Mouse (Mus musculus) midbrain, embryonic 15.5 days (tissue): Measurements from ENCODE around the gene Pdgfb. TPM values are rescaled to one million over a fixed set of nuclear protein-coding genes. Genes with fewer than 3 reads are reported as not detected.

Experiments
- ATAC-seq: fragments of 200-750 bp; cut with Nextera tagmentation; replicated peaks from 2 replicates; pipeline ENCODE4 v1.8.0; 2017; ENCODE audit warnings: moderate TSS enrichment
- H3K27ac ChIP-seq: fragments of 300-500 bp; sonication (generic); 2 replicates; pipeline ENCODE4 v1.5.1; 2015; ENCODE audit warnings: mild to moderate bottlenecking, inconsistent platforms
- H3K27me3 ChIP-seq: fragments of 300-500 bp; sonication (generic); replicated peaks from 2 replicates; pipeline ENCODE4 v1.6.1; 2015; ENCODE audit warnings: inconsistent platforms
- H3K36me3 ChIP-seq: fragments of 300-500 bp; sonication (generic); replicated peaks from 2 replicates; pipeline ENCODE4 v1.6.1; 2015; ENCODE audit warnings: inconsistent platforms
- H3K4me1 ChIP-seq: fragments of 300-500 bp; sonication (generic); 2 replicates; pipeline ENCODE4 v1.6.1; 2015; ENCODE audit warnings: inconsistent platforms
- H3K4me2 ChIP-seq: fragments of 300-500 bp; sonication (generic); 2 replicates; pipeline ENCODE4 v1.6.1; 2015; ENCODE audit warnings: inconsistent platforms, mild to moderate bottlenecking, moderate library complexity
- H3K4me3 ChIP-seq: fragments of 300-500 bp; sonication (generic); 2 replicates; pipeline ENCODE4 v1.5.1; 2015; ENCODE audit warnings: mild to moderate bottlenecking, inconsistent platforms
- H3K9ac ChIP-seq: fragments of 300-500 bp; sonication (generic); 2 replicates; pipeline ENCODE4 v1.6.1; 2015; ENCODE audit warnings: mild to moderate bottlenecking, inconsistent platforms
- H3K9me3 ChIP-seq: fragments of 300-500 bp; sonication (generic); 2 replicates; pipeline ENCODE4 v1.6.1; 2016; ENCODE audit warnings: inconsistent platforms
- WGBS: fragments of 180-500 bp; shearing (Covaris S2); methylation state at CpG from one replicate; pipeline ENCODE4 v1.1.7; 2015; ENCODE audit warnings: mixed read lengths; 5-methylcytosine and 5-hydroxymethylcytosine counted together
- polyA plus RNA-seq: library from polyadenylated mRNA; unstranded; fragments of >200 nt; fragmentation: Nextera tagmentation; extraction: Ambion mirVana; gene quantifications from 2 replicates; pipeline ENCODE4 v1.2.1, GENCODE M21; 2015

Pdgfb gene
- polyA plus RNA-seq, 1 experiment from 2014 or later, result 4.8 TPM

DNA sequence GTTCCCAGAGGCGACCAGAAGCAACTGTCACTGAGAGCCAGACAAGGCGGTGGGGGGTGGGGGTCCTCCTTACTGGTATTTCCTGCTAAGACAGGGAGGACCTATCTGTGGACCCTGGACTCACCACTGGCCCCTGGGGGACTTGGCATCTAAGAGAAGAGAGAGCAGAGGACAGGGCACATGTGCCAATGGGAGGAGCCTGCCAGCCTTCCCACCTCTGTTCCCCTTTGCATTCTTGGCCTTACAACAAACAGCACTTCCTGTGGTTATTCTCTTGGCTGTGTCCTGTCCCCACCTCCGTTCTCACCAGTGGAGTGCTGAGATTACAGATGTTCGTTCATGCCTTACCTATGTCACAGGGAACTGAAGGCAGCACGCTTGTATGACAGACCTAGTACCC, 14.1 kb upstream of the Pdgfb start:
- no peak overlapping the region for H3K4me3 ChIP-seq
- H3K9me3 ChIP-seq, result no peaks in the 10 kb centered on the region
- ATAC-seq, result no peak
- H3K27me3 ChIP-seq, result no peaks in the 10 kb centered on the region
- no peak overlapping the region for H3K9ac ChIP-seq
- H3K27ac ChIP-seq, result no peak overlapping the region
- peaks cover 15% of the 10 kb centered on the region for H3K4me1 ChIP-seq
- no peaks in the 10 kb centered on the region for H3K36me3 ChIP-seq
- 76% methylated on average over 5 of the region's 5 CpGs for WGBS
- H3K4me2 ChIP-seq, result no peak overlapping the region

DNA sequence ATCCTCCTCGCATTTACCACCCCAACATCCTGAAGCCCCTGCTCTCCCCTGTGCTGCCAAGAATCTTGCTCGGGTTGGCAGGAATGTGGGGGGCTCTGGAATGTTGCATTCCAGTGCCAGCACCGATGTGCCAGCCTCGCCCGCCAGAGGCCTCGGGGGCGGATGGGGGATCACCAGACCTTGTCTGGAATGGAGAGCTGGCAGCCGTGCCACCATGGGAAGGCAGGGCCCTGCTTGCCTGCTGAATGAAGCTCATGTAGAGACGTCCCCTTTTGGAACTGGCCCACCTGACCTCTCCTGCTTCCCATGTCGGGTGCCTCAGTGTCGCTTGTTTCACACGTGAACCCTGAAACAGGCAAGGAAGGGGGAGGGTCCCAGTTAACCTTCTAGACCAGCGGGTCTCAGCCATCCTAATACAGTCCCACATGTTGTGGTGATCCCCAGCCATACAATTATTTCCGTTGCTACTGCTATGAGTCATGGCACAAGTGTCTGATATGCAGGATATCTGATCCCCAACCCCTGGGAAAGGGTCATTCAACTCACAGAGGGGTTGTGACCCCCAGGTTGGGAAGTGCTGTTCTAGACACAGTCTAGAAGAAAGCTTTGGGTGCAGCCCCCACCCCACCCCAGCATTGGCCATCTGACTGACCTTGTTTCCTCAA, 12.0 kb upstream of the Pdgfb start:
- 80% methylated on average over 14 of the region's 14 CpGs for WGBS
- Histone ChIP-seq H3K9me3 (no peaks in the 10 kb centered on the region), H3K27me3 (no peaks in the 10 kb centered on the region), H3K27ac (no peak overlapping the region), H3K4me3 (no peak overlapping the region), H3K4me1 (peaks cover 15% of the 10 kb centered on the region), H3K4me2 (no peak overlapping the region), H3K9ac (no peak overlapping the region), H3K36me3 (no peaks in the 10 kb centered on the region)
- ATAC-seq, result no peak

DNA sequence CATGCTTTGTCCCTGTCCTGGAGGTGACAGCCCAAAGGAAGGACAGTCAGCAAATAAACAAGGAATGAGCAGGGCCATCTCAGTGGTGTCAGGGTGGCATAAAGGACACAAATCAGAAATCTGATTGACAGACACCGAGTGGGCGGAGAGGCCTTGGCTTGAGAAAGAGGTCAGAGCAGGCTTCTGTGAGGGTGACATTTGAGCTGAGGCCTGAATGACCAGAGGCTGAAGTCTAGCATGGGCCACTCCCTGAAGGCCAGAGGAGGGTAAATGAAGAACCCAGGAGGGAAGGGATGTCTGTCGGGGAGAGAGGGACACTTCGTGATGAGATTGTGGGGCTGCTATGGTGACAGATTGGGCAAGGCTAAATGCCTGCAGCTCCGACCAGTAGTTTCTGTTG, 11.3 kb upstream of the Pdgfb start:
- ATAC-seq, result no peak
- Histone ChIP-seq H3K36me3 (no peaks in the 10 kb centered on the region), H3K27ac (no peak overlapping the region), H3K9ac (no peak overlapping the region), H3K4me2 (no peak overlapping the region), H3K27me3 (no peaks in the 10 kb centered on the region), H3K4me3 (no peak overlapping the region), H3K4me1 (peaks cover 15% of the 10 kb centered on the region), H3K9me3 (no peaks in the 10 kb centered on the region)
- 78% methylated on average over 5 of the region's 5 CpGs for WGBS

DNA sequence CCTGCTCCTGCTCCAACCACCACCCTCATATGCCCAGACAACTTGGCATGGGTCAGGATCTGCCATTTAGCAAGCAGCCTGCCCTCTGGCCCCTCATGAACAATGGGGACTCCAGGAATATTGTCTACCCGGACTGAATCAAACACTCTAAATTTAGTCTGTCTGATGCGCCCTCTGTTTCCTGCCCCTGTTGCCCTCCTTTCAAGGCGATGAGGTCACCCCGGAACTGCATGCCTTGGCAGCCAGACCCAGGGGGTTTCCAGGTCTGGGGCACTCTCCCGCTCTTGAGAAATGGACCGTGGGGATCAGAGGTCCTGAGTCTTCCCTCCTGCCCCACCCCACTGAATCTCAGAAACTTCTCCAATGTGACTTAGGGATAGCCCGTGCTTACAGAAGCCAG, 10.8 kb upstream of the Pdgfb start:
- Histone ChIP-seq H3K9ac (no peak overlapping the region), H3K4me1 (peaks cover 15% of the 10 kb centered on the region), H3K27me3 (no peaks in the 10 kb centered on the region), H3K4me3 (no peak overlapping the region), H3K27ac (no peak overlapping the region), H3K4me2 (no peak overlapping the region), H3K36me3 (no peaks in the 10 kb centered on the region), H3K9me3 (no peaks in the 10 kb centered on the region)
- WGBS, result 62% methylated on average over 7 of the region's 7 CpGs
- no peak for ATAC-seq

DNA sequence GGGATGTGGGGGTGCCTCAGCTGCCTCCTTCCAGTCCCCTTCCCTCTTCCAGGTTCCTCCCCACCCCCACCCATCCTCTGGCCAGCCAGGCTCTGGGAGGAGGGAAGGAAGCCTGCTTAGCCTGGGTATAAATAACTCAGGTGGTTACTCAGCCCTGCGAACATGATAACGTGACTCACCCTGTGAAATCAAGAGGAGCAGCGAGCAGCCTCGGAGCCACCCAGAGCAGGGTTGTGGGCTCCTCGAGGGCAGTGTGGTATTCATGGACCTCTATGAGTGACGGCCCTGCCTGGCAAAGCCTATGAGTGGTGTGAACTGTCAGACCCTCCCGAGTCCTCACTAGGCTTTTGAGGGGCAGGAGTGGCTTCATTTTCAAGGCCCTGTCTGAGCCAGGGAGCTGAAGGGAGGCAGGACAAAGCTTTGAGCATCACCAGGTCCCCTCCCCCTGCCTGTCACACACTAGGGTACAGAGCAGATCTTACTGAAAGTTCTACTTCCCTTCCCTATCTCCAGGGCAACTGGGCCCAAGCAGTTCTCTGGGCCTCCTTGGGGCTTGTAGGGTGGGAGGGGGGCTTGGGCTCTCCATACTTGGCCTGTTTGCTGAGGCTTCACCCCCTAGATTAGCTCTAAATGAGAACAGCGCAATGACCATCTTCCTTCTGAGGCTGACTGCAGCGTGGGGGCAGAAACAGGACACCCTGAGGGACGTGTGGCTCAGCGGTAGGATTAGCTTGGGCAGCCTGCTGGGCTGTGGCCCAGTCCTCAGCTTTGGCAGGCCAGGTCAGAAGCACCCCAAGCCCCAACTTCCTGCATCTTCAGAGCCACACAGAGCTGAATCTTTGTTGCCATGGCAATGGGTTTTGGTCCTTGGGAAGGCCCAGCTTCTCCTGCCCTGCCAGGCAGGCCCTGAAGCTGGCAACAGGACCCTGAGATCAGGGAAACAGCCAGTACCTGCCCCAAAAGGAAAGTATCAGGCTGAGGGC, 9.8 kb upstream of the Pdgfb start:
- H3K9me3 ChIP-seq, result no peaks in the 10 kb centered on the region
- no peak overlapping the region for H3K4me3 ChIP-seq
- H3K36me3 ChIP-seq, result no peaks in the 10 kb centered on the region
- H3K9ac ChIP-seq, result no peak overlapping the region
- 29% methylated on average over 11 of the region's 11 CpGs for WGBS
- no peak overlapping the region for H3K27ac ChIP-seq
- peaks cover 15% of the 10 kb centered on the region for H3K4me1 ChIP-seq
- no peak overlapping the region for H3K4me2 ChIP-seq
- no peaks in the 10 kb centered on the region for H3K27me3 ChIP-seq
- no peak for ATAC-seq

DNA sequence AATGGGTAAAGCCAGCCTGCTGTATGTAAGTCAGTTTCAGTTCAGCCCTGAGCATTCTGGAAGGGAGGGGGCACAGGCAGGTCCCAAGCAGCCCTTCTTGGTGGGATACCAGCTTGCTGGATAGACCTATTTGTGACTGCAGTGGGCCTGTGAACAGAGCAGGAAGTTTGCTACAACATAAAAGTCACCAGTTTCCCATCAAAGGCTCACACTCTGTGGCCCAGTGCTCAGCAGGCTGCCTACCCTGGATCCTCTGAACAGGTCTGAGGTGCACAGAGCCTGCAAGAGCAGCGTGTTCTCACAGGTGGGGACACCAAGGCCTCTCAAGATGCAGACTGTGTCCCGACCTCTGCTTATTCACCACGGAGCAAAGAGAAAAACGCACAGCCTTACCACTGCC, 5.7 kb upstream of the Pdgfb start:
- Histone ChIP-seq H3K4me2 (no peak overlapping the region), H3K4me3 (no peak overlapping the region), H3K27ac (0 out of 2 replicates have a peak overlapping the region, but pooled peaks have one; percentile 34), H3K9ac (no peak overlapping the region), H3K27me3 (peaks cover 13% of the 10 kb centered on the region), H3K36me3 (no peaks in the 10 kb centered on the region), H3K9me3 (no peaks in the 10 kb centered on the region), H3K4me1 (peaks cover 15% of the 10 kb centered on the region)
- ATAC-seq, result no peak
- WGBS, result 71% methylated on average over 4 of the region's 4 CpGs

DNA sequence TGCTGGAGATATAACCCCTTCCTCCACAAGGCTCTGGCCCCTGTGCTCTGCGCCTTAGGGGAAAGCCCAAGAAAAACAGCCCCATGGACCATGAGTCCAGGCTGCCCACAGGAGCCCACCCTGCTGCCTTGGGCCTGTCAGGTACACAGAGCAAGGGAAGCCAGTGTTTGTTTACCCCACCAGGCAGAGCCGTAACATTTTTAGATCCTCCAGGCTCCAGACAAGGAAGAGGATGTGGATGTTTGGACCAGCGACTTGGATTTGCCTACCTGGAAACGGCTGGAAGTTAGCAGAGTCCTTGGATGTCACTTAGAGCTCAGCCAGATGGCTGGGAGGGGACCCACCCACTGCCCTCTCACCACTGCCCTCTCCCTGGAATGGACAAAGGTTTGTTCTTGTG, 4.8 kb upstream of the Pdgfb start:
- H3K9me3 ChIP-seq, result no peaks in the 10 kb centered on the region
- H3K27ac ChIP-seq, result 0 out of 2 replicates have a peak overlapping the region, but pooled peaks have one; percentile 34
- WGBS, result 64% methylated on average over 4 of the region's 4 CpGs
- no peaks in the 10 kb centered on the region for H3K36me3 ChIP-seq
- H3K4me3 ChIP-seq, result no peak overlapping the region
- H3K27me3 ChIP-seq, result peaks cover 22% of the 10 kb centered on the region
- no peak overlapping the region for H3K4me2 ChIP-seq
- H3K4me1 ChIP-seq, result peaks cover 14% of the 10 kb centered on the region
- no peak overlapping the region for H3K9ac ChIP-seq
- no peak for ATAC-seq

DNA sequence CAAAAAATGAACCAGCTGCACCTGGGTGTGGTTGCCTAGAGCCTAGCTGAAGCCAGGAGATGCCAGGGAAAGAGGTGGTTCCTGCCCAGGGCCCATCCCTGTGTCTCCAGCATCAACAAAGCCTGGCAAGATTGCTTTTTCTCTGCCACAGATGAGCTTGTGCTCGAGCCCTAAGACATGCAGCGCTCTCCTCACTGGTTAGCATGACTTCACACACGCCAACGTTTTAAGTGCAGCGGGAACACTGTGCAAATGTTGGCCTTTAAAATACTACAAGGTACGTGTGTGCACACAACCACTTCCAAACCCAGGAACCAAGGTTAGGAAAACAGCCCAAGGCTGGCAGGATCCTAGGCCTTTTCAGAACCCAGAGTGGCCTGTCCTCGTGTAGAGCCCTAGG, 4.4 kb upstream of the Pdgfb start:
- H3K4me3 ChIP-seq, result no peak overlapping the region
- no peak overlapping the region for H3K4me2 ChIP-seq
- peaks cover 26% of the 10 kb centered on the region for H3K27me3 ChIP-seq
- no peak overlapping the region for H3K27ac ChIP-seq
- no peak overlapping the region for H3K9ac ChIP-seq
- no peaks in the 10 kb centered on the region for H3K9me3 ChIP-seq
- peaks cover 14% of the 10 kb centered on the region for H3K4me1 ChIP-seq
- 80% methylated on average over 7 of the region's 7 CpGs for WGBS
- H3K36me3 ChIP-seq, result no peaks in the 10 kb centered on the region
- no peak for ATAC-seq

DNA sequence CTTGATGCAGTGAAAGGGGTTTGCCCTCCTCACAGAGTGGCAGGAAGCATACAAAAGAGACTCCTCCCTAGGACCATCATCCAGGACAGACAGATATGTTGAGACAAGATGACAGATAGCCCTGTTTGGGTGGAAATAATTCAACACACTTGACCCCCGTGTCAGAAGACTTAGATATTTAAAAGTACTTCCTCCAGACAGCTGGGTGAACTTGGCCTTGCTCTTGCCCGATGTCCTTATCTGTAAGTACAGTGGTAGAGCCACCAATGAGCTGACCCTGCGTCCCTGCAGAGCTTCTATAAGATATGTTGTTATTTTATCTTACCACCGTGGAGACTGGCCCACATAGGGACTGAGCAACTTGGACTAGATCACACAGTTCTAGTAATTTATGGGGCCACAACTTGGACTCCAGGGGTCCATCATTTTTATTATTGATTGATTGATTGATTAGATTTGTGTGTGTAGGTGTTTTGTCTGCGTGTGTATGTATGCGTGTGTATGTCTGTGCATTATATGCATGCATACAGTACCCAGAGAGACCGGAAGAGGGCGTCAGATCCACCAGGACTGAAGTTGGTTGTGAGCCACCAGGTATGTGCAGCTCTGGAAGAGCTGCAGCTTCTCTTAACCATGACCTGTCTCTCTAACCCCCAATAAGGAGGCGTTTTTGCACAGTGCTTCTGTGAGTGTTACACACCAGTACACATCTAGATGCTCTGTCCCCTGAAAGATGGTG, 2.0 kb upstream of the Pdgfb start:
- H3K36me3 ChIP-seq, result no peaks in the 10 kb centered on the region
- peaks cover 40% of the 10 kb centered on the region for H3K27me3 ChIP-seq
- H3K9ac ChIP-seq, result no peak overlapping the region
- WGBS, result 92% methylated on average over 9 of the region's 9 CpGs
- no peaks in the 10 kb centered on the region for H3K9me3 ChIP-seq
- no peak overlapping the region for H3K4me3 ChIP-seq
- ATAC-seq, result no peak
- peaks cover 34% of the 10 kb centered on the region for H3K4me1 ChIP-seq
- H3K27ac ChIP-seq, result no peak overlapping the region
- no peak overlapping the region for H3K4me2 ChIP-seq

DNA sequence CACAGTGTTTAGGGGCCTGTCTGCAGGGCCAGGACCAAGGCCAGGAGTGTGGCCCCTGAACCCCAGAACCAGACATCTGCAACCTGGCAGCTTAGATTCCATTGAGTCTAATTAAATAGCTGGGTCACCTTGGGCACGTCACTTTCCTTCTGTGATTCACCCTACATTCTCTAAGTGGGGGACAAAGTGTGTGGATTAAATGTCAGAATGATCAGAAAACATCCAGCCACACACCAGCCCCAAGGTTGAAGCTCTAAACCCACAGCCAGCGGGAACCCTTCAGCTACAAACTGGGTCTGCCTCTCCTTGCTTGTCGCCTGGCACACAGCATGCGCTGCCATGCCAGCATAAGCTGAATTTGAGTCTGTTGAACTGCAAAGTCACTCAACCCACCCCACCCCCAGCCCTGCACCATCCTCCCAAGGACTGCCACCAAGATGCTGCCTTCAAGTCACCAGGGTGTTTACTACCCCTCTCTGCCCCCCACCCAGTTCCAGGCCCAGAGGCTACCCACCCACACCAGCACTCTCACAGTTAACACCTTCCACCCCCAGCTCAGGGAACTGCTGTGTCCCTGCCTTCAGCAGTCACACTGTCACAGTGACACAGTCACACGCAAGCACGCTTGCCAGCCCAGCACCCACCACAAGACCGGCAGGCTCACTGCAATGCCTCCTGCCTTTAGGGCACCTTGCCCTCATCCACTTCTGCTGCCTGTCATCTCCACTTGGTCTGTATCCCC, 605 bp upstream of the Pdgfb start:
- Histone ChIP-seq H3K4me3 (peak overlapping the region; percentile 65), H3K9me3 (no peaks in the 10 kb centered on the region), H3K27me3 (peaks cover 52% of the 10 kb centered on the region), H3K4me1 (peaks cover 39% of the 10 kb centered on the region), H3K9ac (no peak overlapping the region), H3K27ac (no peak overlapping the region), H3K36me3 (no peaks in the 10 kb centered on the region), H3K4me2 (peak overlapping the region; percentile 78)
- no peak for ATAC-seq
- WGBS, result 57% methylated on average over 7 of the region's 7 CpGs

DNA sequence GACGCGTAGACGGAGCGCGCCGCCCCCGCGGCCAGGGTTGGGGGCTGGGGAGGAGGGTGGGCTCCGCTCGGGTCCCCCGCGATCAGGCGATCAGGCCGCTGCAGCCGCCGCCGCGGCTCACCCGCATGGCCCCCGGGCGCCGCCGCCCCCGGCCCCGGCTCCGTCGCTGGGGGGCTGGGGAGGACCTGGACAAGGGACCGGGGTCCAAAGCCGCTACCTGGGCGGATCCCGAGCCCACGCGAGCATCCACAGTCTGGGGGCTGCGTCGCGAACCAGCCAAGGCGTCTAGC, 801 bp downstream of the Pdgfb start:
- peak overlapping the region; percentile 78 for H3K4me2 ChIP-seq
- peaks cover 39% of the 10 kb centered on the region for H3K4me1 ChIP-seq
- WGBS, result under 1% methylated on average over 34 of the region's 37 CpGs
- no peak for ATAC-seq
- peak overlapping the region; percentile 65 for H3K4me3 ChIP-seq
- peak overlapping the region; percentile 16 for H3K27ac ChIP-seq
- H3K9me3 ChIP-seq, result no peaks in the 10 kb centered on the region
- no peaks in the 10 kb centered on the region for H3K36me3 ChIP-seq
- peaks cover 53% of the 10 kb centered on the region for H3K27me3 ChIP-seq
- H3K9ac ChIP-seq, result peak overlapping the region; percentile 69
